Mouse (Mus musculus) urinary bladder, adult 2 months (tissue): Measurements from ENCODE around the gene Ccdc106. TPM values are rescaled to one million over a fixed set of nuclear protein-coding genes. Genes with fewer than 3 reads are reported as not detected.
"Not testable (repeated sequence)": the region's sequence is repeated elsewhere in the genome, so short reads cannot be mapped to it uniquely, and the experiment has no call there.

Experiments used
- DNase-seq: peaks from one replicate; pipeline ENCODE4 v3.0.0; 2022; ENCODE audit warnings: low spot score
- polyA plus RNA-seq: library from polyadenylated mRNA; depleted of rRNA; stranded (reverse); fragments of >200 nt; gene quantifications from 2 replicates; pipeline ENCODE4 v1.2.3, GENCODE M21; 2012

Gene Ccdc106
- polyA plus RNA-seq, 1 experiment: 13.7 TPM

DNA sequence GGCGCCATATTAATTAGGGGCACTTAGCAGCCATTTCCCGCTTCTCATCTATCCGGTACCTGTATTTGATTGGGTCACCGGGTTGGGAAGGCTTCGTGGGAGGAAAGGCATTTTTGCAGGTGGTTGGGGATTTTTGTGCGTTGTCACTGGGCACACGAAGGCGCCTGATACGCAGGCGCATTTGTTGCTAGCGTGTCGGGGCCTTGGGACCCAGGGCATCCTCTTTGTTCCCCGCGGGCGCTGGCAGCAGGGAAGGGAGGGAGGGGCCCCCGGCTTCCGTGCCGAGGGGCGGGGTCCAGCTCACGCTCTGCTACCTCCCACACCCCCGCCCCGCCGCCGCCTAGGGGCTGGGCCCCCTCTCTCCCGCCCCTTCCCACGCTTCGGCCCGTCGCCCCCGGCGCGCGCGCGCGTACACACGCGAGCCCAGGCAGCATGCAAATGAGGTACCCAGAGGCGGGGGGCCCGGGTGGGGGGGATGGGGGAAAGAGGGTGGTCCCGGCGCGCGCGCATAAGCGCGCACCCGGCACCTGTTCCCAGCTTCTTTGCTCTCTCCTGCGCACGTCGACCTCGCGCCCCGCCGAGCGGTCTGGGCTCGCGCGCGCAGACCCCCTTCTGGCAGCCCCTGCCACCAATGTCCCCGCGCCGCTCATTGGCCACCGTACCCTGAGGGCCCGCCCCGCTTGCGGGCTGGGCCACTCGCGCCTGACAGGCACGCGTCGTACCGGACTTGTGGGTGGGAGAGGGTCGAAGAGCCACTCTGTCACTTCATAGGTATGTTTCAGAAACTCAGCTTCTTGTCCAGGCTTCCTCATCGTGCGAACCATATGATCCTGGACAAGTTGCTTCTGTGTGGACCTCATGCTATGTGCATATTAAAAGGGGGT, 5.0 kb upstream of the Ccdc106 start, which contains the start of gene Gm44973:
Gm44973 (plus strand) TSS at position 379 of the 884 bp plus-strand sequence.
- DNase-seq: peak; percentile 87

DNA sequence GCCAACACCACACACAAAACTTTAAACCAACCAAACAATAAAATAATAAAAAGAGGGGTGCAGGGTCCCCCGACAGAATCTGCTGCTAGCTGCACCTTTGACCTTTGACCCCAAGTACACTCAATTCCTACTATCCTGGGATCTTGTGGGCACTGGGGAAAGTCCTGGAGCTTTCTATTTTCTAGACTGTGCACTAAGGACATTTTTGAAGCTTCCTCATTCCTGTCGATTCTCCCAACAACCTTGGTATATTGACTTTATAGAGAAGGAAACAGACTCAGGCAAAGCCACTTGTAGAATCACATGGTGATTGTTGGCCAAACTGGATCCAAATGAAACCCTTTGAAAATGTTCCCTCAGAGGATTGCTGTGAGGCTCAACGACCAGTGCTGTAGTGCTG, 4.3 kb upstream of the Ccdc106 start:
- DNase-seq: no peak

DNA sequence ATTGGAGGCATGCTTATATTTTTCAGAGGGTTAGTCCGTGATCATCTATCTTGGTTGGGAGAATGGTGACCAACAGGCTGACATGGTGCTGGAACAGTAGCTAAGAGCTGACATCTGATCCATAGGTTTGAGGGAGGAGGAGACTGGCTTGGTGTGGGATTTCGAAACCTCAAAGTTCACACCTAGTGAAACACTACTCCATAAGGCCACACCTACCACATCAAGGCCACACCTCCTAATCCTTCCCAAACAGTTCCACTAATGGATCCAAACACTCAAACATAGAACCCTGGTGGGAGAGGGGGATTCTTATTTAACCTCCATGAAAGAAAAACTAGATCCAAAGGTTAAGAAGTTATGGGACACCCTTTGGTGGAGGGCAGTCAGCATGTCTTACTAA, 3.4 kb upstream of the Ccdc106 start:
- DNase-seq: no peak

DNA sequence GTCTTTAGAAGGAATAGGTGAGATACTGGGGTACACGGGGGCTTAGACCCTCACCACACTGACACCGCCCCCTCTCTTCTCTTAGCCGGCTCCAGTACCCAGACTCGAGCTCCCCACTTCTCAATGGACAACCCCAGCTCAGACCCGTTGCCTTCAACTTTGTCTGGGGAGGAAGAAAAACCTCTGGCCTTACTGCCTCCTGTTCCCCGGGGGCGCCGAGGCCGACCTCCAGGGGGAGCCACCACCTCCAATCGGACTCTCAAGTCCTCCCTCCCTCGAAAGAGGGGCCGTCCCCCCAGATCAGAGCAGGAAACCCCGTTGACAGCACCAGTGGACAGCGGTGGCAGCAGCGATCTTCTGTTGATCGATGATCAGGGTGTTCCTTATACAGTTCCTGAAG, 3.0 kb upstream of the Ccdc106 start:
- no peak for DNase-seq

DNA sequence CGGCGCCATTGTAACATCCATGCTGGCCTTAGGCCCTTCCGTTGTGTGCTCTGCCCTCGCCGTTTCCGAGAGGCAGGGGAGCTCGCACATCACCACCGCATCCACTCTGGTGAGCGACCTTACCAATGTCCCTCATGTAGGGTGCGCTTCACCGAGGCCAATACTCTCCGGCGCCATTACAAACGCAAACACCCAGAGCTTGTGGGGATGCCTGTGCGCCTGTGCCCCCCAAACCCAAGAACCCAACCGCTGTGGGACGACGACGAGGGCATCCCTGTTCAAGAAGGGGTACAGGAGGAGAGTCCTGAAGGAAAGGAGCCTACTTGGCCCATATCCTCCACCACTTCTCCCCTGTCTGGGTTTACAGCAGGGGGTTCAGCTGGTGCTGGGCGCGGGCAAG, 2.4 kb upstream of the Ccdc106 start:
- no peak for DNase-seq

DNA sequence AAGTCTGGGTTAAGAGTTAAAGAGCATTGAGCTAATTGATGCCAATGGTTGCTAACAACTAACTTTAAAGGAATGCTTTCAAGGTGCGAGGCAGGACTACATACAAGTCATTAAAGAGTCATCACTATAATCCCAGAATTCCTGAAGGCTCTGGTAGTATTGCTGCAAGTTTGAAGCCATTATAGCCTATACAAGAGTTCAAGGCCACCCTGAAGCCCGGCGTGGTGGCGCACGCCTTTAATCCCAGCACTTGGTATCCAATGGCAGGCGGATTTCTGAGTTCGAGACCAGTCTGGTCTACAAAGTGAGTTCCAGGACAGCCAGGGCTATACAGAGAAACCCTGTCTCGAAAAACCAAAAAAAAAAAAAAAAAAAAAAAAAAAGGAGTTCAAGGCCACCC, 777 bp upstream of the Ccdc106 start:
- DNase-seq: not testable (repeated sequence)

DNA sequence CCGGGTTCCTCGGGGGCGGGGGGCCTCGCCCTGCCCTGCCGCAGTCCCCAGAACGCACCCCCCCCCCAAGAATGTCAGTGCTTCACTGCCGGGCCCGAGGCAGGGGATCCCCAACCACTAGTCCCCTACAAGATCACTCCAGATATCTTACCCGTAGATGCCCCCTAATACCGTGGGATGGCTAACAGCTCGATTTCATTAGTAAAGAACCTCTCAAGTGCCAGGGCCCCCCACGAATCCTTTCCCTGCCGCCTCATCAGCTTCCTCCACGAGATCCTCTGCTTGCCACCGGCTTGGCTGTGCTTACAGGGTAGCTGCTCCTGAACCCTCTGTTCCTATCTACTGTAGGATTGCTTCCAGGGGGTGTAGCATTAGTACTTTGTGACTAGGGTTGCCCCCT, 332 bp downstream of the Ccdc106 start:
- DNase-seq: no peak

DNA sequence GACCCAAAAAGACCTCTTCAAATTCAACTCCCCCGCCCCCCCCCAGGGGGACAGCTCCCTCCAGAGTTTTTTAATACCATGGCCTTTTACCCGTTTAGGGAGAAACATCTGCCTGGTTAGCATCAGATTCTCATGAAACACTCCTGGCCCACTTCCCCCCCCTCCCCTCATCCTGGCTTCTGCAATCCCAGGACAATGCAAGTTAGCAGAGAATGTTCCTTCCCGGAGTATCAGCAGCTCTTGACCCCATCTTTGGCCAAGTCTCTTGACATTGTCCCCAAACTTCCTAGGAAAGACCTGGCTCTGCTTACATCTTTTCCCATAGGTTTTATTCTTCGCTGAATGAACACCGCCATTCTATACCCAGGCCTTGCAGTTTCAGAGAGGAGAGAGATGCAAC, 844 bp downstream of the Ccdc106 start:
- DNase-seq: no peak

DNA sequence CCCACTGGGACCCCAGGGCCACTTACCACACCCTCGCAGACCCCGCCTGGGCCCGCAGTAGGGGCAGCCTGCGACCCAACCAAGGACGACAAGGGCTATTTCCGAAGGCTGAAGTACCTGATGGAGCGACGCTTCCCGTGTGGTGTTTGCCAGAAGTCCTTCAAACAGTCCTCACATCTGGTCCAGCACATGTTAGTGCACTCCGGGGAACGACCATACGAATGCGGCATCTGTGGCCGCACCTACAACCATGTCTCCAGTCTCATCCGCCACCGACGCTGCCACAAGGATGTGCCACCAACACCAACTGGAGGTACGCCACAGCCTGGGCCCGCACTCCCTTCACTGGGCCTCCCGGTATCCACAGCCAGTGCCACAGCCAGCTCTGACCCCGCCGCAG, 9.2 kb downstream of the Ccdc106 start:
- no peak for DNase-seq

DNA sequence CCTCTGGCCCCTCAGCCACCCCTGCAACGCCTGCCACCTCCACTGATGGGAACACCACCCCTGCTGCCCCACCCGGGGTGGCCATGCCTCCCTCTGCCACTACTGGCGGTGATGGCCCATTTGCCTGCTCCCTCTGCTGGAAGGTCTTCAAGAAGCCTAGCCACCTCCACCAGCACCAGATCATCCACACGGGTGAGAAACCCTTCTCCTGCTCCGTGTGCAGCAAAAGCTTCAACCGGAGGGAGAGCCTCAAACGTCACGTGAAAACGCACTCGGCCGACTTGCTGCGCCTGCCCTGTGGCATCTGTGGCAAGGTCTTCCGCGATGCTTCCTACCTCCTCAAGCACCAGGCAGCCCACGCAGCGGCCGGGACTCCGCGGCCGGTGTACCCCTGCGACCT, 9.6 kb downstream of the Ccdc106 start:
- no peak for DNase-seq

DNA sequence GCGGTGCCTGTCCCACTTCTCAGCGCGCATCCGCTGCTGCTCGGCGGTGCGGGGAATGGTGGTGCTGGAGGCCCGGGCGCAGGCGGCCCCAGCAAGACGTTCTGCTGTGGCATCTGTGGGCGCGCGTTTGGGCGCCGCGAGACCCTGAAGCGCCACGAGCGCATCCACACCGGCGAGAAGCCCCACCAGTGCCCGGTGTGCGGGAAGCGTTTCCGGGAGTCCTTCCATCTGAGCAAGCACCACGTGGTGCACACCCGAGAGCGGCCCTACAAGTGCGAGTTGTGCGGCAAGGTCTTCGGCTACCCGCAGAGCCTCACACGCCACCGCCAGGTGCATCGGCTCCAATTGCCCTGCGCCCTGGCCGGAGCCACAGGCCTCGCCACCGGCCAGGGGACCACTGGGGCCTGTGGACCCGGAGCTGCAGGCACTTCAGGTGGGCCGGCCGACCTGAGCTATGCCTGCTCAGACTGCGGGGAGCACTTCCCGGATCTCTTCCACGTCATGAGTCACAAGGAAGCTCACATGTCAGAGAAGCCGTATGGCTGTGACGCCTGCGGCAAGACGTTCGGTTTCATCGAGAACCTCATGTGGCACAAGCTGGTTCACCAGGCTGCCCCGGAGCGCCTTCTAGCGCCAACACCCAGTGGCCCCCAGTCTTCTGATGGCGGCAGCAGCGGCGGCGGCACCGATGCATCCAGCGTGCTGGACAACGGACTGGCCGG, 10.4 kb downstream of the Ccdc106 start:
- no peak for DNase-seq

DNA sequence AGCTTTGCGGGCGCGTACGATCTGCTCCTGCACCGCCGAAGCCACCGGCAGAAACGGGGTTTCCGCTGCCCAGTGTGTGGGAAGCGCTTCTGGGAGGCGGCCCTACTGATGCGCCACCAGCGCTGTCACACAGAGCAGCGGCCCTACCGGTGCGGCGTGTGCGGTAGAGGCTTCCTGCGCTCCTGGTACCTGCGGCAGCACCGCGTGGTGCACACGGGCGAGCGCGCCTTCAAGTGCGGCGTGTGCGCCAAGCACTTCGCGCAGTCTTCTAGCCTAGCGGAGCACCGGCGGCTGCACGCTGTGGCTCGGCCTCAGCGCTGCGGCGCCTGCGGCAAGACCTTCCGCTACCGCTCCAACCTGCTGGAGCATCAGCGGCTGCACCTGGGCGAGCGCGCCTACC, 11.1 kb downstream of the Ccdc106 start:
- no peak for DNase-seq

DNA sequence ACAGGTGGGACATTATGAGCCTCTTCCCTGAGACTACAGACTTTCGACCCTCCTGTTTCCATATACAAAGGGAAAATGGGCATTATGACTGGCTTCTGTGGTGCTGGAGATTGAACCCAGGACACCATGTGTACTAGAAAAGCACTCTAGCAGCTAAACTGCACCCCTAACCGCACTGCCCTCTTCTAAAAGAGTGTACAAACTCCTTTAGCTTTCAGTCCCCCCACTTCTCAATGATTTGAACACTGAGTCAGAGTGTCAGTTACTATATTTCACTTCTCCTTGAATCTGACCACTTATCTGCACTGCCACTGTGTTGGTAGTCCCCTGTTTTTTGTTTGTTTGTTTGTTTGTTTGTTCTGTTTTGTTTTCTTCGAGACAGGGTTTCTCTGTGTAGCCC, 13.5 kb downstream of the Ccdc106 start, which contains the start of gene 4632433K11Rik:
4632433K11Rik (plus strand) TSS at position 301 of the 400 bp plus-strand sequence.
- no peak for DNase-seq

DNA sequence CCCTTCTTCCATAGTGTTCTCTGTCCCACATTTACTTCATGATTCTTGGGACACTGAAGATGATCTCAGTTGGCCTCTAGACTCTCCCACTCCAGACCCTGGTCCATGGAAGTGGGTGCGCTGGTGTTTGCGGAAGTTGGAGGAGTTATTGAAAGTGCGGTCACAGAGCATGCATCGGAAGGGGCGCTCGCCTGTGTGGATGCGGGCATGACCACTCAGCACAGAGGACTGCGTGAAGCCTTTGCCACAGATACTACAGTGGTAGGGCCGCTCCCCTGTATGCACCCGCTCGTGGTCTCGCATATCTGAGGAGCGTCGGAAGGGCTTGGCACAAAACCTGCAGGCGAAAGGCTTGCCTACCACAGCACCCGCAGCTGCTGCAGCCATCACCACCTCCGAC, 15.3 kb downstream of the Ccdc106 start:
- no peak for DNase-seq

DNA sequence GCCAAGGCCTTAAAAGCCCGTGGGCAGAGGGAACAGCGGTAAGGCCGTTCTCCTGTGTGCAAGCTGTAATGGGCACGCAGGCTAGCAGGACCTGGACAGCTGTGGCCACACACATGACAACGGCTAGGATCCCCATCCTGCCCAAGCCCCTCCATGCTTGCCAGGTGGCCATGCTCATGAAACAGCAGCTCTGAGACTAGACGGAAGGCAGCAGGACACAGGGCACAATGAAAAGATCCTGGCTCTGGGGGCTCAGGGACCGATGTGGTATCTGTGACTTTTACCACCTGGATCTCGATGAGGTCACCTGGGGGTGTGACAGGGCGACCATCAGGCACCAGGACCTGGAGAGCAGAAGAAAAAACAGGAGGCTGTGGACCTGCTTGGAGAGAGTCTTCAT, 15.8 kb downstream of the Ccdc106 start:
- no peak for DNase-seq

DNA sequence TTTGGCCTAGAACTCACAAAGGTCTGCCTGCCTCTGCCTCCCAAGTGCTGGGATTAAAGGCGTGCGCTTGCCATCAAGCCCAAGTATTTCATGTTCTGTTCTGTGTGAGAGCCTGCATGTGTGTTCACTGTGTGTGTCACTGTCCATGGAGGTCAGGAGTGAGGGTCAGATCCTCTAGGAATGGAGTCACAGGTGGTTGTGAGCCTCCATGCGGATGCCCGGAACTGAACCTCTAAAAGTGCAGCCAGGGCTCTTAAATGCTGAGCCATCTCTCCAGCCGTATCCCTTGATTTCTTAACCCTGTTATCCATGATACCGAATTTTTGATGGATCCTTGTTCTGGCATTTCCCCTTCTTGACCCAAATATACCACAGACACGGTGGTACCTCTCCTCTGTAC, 16.7 kb downstream of the Ccdc106 start:
- no peak for DNase-seq

DNA sequence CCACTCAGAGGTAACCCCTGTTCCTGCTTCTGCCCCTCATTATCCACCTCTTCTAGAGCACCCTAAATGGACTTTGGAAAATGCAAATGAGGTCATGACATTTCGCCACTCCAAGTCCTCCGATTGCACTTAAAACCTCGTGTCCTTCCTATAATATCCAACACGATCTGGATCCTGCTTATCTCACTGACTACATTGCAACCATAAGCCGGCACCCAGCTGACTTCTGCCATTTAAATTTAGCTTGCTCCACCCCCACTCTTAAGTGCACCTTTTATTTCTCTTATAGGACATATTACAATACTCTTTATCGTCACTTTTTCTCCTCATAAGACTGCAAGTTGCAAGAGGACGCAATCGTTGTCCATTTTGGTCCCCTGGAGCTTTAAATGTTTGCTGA, 17.1 kb downstream of the Ccdc106 start:
- no peak for DNase-seq

DNA sequence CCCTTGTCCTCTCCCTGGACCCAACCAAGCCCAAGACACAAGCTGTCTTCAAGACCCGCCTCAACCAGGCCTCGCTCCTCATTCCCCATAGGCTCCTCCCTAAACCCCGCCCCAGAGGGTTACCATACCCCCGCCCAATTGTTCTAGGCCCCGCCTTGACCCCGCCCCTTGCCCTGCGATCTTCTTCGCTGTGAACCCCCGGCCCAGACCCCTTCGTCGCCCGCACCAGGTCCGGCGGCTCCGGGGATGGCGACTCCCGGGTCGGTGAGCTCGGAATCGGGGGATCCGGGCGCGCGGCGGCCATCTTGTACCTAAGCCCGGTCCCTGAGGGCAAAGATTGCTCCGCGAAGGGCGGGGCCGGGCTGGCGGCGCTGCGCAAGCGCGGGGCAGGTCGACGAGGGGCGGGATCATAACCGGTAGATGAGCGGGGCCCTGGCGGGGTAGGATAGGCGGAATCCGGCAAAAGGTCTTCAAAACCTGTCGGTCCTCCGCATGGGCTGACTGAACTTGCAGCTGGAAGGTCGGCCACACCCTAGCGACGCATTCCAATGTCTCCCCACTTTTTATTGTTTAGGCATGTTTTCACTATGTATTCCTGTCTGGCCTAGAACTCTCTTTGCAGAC, 17.9 kb downstream of the Ccdc106 start, which contains the start of gene Zfp784:
Zfp784 (minus strand) TSS at position 338 of the 624 bp plus-strand sequence.
- DNase-seq: peak; percentile 98

DNA sequence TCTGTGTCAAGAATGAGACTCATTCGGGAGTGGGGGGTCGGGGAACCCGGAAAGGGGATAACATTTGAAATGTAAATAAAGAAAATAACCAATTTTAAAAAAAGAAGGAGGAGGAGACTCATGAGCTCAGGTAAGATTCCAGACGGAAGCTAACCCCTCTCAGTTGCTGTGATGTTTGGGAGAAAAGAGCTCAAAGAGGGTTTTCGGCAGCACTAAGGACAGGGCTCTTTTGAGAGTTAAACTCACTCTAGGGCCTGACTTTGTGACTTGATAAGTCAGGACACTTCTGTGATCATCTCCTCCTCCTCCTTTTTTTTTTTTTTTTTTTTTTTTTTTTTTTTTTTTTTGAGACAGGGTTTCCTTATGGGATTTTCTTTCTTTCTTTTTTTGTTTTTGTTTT, 18.6 kb downstream of the Ccdc106 start:
- DNase-seq: no peak

DNA sequence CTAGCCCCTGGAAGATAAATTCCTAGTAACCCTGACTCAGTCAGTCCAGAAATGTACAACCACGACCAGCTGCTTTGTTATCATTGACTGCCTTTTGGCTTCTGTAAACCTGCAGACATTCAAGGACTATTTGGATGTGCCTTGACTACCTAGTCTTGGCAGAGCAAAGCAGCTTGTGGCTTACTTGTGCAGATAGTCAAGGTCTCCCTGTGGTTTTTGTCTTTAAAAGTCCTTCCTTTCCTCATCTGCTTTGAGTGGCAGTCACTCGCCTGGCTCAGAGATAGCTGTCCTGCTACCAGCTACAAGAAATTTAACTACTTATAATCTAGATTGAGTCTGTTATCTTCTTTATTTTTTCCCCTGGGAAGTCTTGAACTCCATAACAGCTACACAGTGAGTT, 24.6 kb downstream of the Ccdc106 start:
- no peak for DNase-seq

DNA sequence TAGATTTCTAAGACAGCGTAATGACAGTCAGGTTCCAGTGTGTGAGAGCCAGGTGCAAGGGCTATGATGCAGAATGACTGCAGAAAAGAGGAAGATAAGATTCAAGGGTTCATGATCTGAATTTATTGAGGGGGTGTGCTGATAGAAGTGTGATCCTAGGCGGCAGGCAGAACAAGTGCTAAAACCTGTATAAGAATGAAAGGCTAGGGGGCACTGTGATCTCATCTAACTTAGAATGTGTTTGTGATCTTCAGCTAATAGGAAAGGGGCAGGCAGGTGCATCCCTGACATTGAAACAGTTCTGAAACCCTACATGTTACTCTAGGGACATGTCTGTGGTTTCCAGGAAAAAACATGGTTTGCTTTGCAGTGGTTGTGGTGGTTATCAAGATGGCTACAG, 25.8 kb downstream of the Ccdc106 start:
- DNase-seq: no peak

DNA sequence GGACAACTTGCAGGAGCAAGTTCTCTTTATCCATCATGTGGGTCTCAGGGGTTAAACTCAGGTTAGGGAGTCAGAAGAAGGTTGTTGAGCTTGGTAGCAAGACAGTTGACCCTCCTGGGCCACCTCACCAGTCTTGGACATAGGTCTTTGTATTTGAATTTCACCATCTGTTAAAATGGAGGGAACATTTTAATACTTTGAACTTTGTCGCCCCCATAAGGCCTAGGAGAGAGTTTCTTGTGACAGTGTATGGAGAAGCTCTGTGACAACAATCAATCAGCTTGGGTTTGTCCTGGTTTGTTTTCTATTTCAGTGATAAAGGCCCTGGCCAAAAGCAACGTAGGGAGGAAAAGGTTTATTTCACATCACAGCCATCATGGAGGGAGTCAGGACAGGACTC, 27.0 kb downstream of the Ccdc106 start:
- DNase-seq: no peak
